Mouse (Mus musculus) limb, embryonic 14.5 days (tissue): ENCODE data around the gene Ifngr1. TPM values are rescaled to one million over a fixed set of nuclear protein-coding genes. Genes with fewer than 3 reads are reported as not detected.

Source experiments
- ATAC-seq: fragments of 200-750 bp; cut with Nextera tagmentation; 2 replicates; pipeline ENCODE4 v1.8.0; 2017; ENCODE audit warnings: low read depth, moderate number of reproducible peaks, moderate TSS enrichment; ENCODE audit not compliant: low FRiP score
- DNase-seq: peaks from one replicate; pipeline ENCODE4 v3.0.0-alpha.2; 2015; ENCODE audit warnings: low spot score
- H3K27ac ChIP-seq: fragments of 300-500 bp; sonication (generic); replicated peaks from 2 replicates; pipeline ENCODE4 v1.5.1; 2014; ENCODE audit warnings: low read depth, mild to moderate bottlenecking, low read length, moderate library complexity, mixed read lengths
- H3K27me3 ChIP-seq: fragments of 300-500 bp; sonication (generic); 2 replicates; pipeline ENCODE4 v1.6.1; 2014; ENCODE audit warnings: low read length, mixed read lengths; ENCODE audit not compliant: control insufficient read depth, insufficient read depth
- H3K36me3 ChIP-seq: fragments of 300-500 bp; sonication (generic); 2 replicates; pipeline ENCODE4 v1.6.1; 2014; ENCODE audit warnings: mild to moderate bottlenecking, low read length, moderate library complexity, mixed read lengths; ENCODE audit not compliant: control insufficient read depth, insufficient read depth
- H3K4me1 ChIP-seq: fragments of 300-500 bp; sonication (generic); 2 replicates; pipeline ENCODE4 v1.6.1; 2014; ENCODE audit warnings: antibody characterized with exemption, low read length, mixed read lengths; ENCODE audit not compliant: control insufficient read depth, insufficient read depth
- H3K4me2 ChIP-seq: fragments of 300-500 bp; sonication (generic); replicated peaks from 2 replicates; pipeline ENCODE4 v1.6.1; 2014; ENCODE audit warnings: low read depth, mild to moderate bottlenecking, low read length, moderate library complexity; ENCODE audit not compliant: severe bottlenecking
- H3K4me3 ChIP-seq: fragments of 300-500 bp; sonication (generic); replicated peaks from 2 replicates; pipeline ENCODE4 v1.5.1; 2014; ENCODE audit warnings: low read length
- H3K9ac ChIP-seq: fragments of 300-500 bp; sonication (generic); 2 replicates; pipeline ENCODE4 v1.6.1; 2014; ENCODE audit warnings: mild to moderate bottlenecking, low read depth, low read length, moderate library complexity; ENCODE audit not compliant: severe bottlenecking
- H3K9me3 ChIP-seq: fragments of 300-500 bp; sonication (generic); 2 replicates; pipeline ENCODE4 v1.6.1; 2016; ENCODE audit warnings: low read length; ENCODE audit not compliant: control insufficient read depth
- POLR2A ChIP-seq: fragments of 200-500 bp; IDR thresholded peaks from 2 replicates; pipeline ENCODE4 v1.8.0; 2012; ENCODE audit warnings: inconsistent platforms, mild to moderate bottlenecking, moderate library complexity, borderline replicate concordance; ENCODE audit not compliant: insufficient read depth, insufficient read length; ENCODE audit errors: extremely low read depth
- WGBS: fragments of 180-500 bp; shearing (Covaris S2); extraction: QIAGEN DNeasy Blood & Tissue Kit; methylation state at CpG from one replicate; pipeline ENCODE4 v1.1.7; 2014; 5-methylcytosine and 5-hydroxymethylcytosine counted together
- polyA plus RNA-seq, 2 experiments: library from polyadenylated mRNA; depleted of rRNA in 1 of 2; stranded (reverse) in 1 of 2; unstranded in 1 of 2; fragments of >200 nt; fragmentation: Nextera tagmentation in 1 of 2; extraction: Ambion mirVana in 1 of 2; gene quantifications; 2 replicates each; pipeline versions ENCODE4 v1.2.1 to v1.2.3; 2012 to 2014

Gene Ifngr1
- polyA plus RNA-seq, 2 experiments: 28.2 to 52.2 TPM

DNA sequence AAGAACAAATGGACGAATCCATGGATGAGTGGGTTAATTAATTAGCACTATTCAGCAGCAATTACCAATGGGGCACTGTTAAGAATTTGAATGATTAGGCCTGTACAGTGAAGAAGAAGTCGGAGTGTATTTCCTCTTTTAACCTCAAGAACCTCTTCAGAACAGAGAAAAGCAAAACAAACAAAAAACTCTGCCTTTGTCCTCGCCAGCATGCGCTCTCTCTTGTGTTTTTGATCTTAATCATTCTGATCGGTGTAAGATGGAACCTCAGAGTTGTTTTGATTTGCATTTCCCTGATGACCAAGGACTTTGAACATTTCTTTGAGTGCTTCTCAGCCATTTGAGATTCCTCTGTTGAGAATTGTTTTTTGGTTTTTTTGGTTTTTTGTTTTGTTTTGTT lies 28.0 kb downstream of the Ifngr1 start:
- no peak for ATAC-seq
- 79% methylated on average over 5 of the region's 5 CpGs for WGBS
- Histone ChIP-seq H3K4me1 (no peaks in the 10 kb centered on the region), H3K9me3 (no peaks in the 10 kb centered on the region), H3K4me3 (no peak overlapping the region), H3K36me3 (no peaks in the 10 kb centered on the region), H3K27ac (no peak overlapping the region), H3K9ac (no peak overlapping the region), H3K4me2 (no peak overlapping the region), H3K27me3 (no peaks in the 10 kb centered on the region)
- no peak for TF ChIP-seq POLR2A
- no peak for DNase-seq

DNA sequence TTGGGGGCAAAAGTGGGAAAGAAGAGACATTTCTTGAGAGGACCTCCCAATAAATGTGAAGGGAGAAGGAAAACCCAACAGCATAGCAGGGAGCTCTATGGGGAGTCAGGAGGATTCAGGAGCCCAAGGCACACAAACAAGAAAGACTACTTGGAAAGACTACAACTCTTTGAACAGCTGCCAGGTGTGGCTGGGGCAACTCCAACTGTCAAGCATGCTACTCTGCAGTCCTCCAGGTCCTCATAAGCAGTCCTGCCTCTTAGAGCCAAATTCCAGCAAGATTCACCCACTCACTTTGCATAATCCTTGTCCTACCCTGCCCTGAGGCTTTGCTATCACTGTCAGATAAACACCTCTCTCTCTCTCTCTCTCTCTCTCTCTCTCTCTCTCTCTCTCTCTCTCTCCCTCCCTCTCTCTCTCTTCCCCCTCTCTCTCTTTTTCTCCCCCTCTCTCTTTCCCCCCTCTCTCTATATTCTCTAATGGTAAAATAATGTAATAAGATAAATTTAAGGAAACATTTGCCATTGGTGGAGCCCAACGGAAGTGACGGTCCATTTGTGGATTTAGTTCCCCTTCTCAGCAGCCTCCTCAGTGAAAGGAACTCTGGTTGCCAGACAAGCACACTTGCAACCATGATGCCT lies 29.8 kb downstream of the Ifngr1 start, which contains the start of gene Il22ra2:
Gene Il22ra2, plus strand, starts transcription at position 591 of the 641 bp plus-strand sequence.
- no peak for ATAC-seq
- no peaks in the 10 kb centered on the region for H3K36me3 ChIP-seq
- H3K27ac ChIP-seq: no peak within 1 kb of the TSS
- no peak for TF ChIP-seq POLR2A
- no peak within 1 kb of the TSS for H3K4me2 ChIP-seq
- H3K4me1 ChIP-seq: no peaks in the 10 kb centered on the region
- no peak within 1 kb of the TSS for H3K4me3 ChIP-seq
- H3K9me3 ChIP-seq: no peaks in the 10 kb centered on the region
- WGBS: 90% methylated on average over 2 of the region's 2 CpGs
- no peak within 1 kb of the TSS for H3K9ac ChIP-seq
- no peaks in the 10 kb centered on the region for H3K27me3 ChIP-seq
- peak; percentile 17 for DNase-seq

DNA sequence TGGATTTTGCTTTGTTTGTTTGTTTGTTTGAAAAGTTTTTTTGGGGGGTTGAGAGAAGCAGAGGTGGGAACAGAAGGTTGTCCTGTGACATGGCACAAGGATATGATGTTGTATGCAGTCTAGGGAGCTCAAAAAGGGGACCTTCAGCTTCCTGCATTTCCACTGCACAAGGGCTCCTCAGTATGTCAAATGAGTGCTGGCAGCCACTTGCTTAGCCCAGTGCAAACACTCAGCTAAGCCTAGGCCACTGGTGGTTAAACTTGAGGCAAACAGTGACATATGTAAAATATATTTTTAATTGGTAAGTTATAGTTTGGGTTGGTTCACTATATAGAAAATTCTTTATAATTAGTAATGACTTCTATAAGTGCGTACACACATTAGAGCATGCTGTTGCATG lies 32.9 kb downstream of the Ifngr1 start:
- WGBS: 77% methylated on average over 1 of the region's 1 CpGs
- ATAC-seq: no peak

DNA sequence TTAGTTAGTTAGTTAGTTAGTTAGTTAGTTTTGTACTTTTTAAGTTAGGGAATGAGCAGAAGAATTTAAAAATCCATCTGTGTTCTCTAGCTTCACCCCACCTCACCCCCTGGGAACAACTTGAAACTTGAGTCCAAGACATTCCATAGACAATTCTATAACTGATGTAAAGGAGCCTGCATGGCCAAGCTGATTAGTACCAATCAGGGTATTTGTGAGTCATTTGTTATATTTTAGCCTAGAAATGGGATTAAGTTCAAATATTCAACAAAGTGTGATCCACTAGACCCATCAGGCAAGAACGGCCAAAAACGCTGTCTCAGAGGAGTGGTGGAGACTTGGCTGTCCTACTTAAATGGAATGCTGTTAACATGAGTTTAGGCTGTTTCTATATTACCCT lies 35.6 kb downstream of the Ifngr1 start:
- WGBS: 85% methylated on average over 2 of the region's 2 CpGs
- Histone ChIP-seq H3K36me3 (no peaks in the 10 kb centered on the region), H3K9ac (no peak overlapping the region), H3K4me2 (no peak overlapping the region), H3K4me1 (no peaks in the 10 kb centered on the region), H3K9me3 (no peaks in the 10 kb centered on the region), H3K27ac (no peak overlapping the region), H3K27me3 (no peaks in the 10 kb centered on the region), H3K4me3 (no peak overlapping the region)
- no peak for TF ChIP-seq POLR2A
- no peak for ATAC-seq
- peak; percentile 13 for DNase-seq

More for the DNA sequence above, 32.9 kb downstream of the Ifngr1 start:
- Histone ChIP-seq H3K4me2 (no peak overlapping the region), H3K36me3 (no peaks in the 10 kb centered on the region), H3K27ac (no peak overlapping the region), H3K27me3 (no peaks in the 10 kb centered on the region), H3K4me1 (no peaks in the 10 kb centered on the region), H3K9me3 (no peaks in the 10 kb centered on the region), H3K9ac (no peak overlapping the region), H3K4me3 (no peak overlapping the region)
- no peak for DNase-seq
- TF ChIP-seq POLR2A: no peak

DNA sequence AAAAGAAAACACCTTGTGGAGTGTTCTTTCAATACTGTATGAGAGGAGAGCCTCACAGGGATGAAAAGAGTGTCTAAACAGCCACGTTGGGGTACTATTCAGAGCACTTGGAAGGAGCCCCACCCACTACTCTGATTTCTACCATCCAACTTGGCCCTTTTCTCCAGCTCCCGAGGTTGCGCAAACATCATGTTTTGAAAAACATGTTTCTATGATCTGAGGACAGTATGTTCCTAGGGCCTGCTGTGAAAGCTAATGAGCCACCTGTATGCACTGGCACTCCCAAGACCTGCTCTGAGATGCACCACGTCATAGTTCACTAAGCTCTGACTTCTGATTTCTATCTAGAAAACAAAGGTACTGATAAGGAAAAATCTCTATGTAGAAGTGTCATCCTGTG lies 36.0 kb downstream of the Ifngr1 start:
- DNase-seq: no peak
- no peak for TF ChIP-seq POLR2A
- no peaks in the 10 kb centered on the region for H3K27me3 ChIP-seq
- no peak overlapping the region for H3K9ac ChIP-seq
- no peaks in the 10 kb centered on the region for H3K9me3 ChIP-seq
- H3K4me3 ChIP-seq: no peak overlapping the region
- H3K4me1 ChIP-seq: no peaks in the 10 kb centered on the region
- H3K4me2 ChIP-seq: no peak overlapping the region
- ATAC-seq: no peak
- H3K36me3 ChIP-seq: no peaks in the 10 kb centered on the region
- WGBS: 86% methylated on average over 4 of the region's 4 CpGs
- H3K27ac ChIP-seq: no peak overlapping the region
